Mouse (Mus musculus): ENCODE data around the gene Ngfr.
"Not testable (repeated sequence)": the region's sequence is repeated elsewhere in the genome, so short reads cannot be mapped to it uniquely, and the experiment has no call there.

The Ngfr gene

GRCm38 (mm10) chr11:95587423-95587951 lies at the start of gene Ngfr:
Gene Ngfr (minus strand): TSS chr11:95587735.
- peak; percentile 88 for DNase-seq

- no peak for DNase-seq
Measured at GRCm38 (mm10) chr11:95635030-95635429, 47.5 kb upstream of the Ngfr start.

- DNase-seq: no peak
Measured at GRCm38 (mm10) chr11:95633512-95634000, 46.0 kb upstream of the Ngfr start.

- no peak for DNase-seq
Measured at GRCm38 (mm10) chr11:95632474-95632873, 44.9 kb upstream of the Ngfr start.

- peak; percentile 71 for DNase-seq
Measured at GRCm38 (mm10) chr11:95631301-95631700, 43.8 kb upstream of the Ngfr start.

GRCm38 (mm10) chr11:95630558-95630957 lies 43.0 kb upstream of the Ngfr start:
- no peak for DNase-seq

GRCm38 (mm10) chr11:95622426-95622825 lies 34.9 kb upstream of the Ngfr start:
- no peak for DNase-seq

GRCm38 (mm10) chr11:95621541-95622130 lies 34.1 kb upstream of the Ngfr start:
- no peak for DNase-seq

- DNase-seq: no peak
Measured at GRCm38 (mm10) chr11:95621010-95621409, 33.5 kb upstream of the Ngfr start.

- DNase-seq: no peak
Measured at GRCm38 (mm10) chr11:95619886-95620444, 32.4 kb upstream of the Ngfr start.

GRCm38 (mm10) chr11:95619081-95619480 lies 31.5 kb upstream of the Ngfr start:
- no peak for DNase-seq

- no peak for DNase-seq
Measured at GRCm38 (mm10) chr11:95617785-95618465, 30.4 kb upstream of the Ngfr start.

- no peak for DNase-seq
Measured at GRCm38 (mm10) chr11:95614739-95615138, 27.2 kb upstream of the Ngfr start.

GRCm38 (mm10) chr11:95611283-95611682 lies 23.7 kb upstream of the Ngfr start:
- DNase-seq: no peak

- DNase-seq: no peak
Measured at GRCm38 (mm10) chr11:95610391-95610902, 22.9 kb upstream of the Ngfr start.

GRCm38 (mm10) chr11:95609924-95610323 lies 22.4 kb upstream of the Ngfr start:
- DNase-seq: no peak

GRCm38 (mm10) chr11:95607286-95607685 lies 19.8 kb upstream of the Ngfr start:
- DNase-seq: not testable (repeated sequence)

- no peak for DNase-seq
Measured at GRCm38 (mm10) chr11:95598214-95599062, 10.9 kb upstream of the Ngfr start.

- no peak for DNase-seq
Measured at GRCm38 (mm10) chr11:95597741-95598140, 10.2 kb upstream of the Ngfr start.

GRCm38 (mm10) chr11:95596704-95597103 lies 9.2 kb upstream of the Ngfr start:
- no peak for DNase-seq

- no peak for DNase-seq
Measured at GRCm38 (mm10) chr11:95596150-95596515, 8.6 kb upstream of the Ngfr start.

- DNase-seq: peak; percentile 73
Measured at GRCm38 (mm10) chr11:95595438-95596149, 8.1 kb upstream of the Ngfr start.
